8 mouse cellular contexts compared by ENCODE assay signal in genomic region chr2:33468466-33469097, GRCm38 (mm10). TPM values are rescaled to one million over a fixed set of nuclear protein-coding genes. Genes with fewer than 3 reads are reported as not detected.
A peak's percentile ranks its signal among the peaks of the same experiment; 100 is the strongest.
DNase-seq lines count a peak whose midpoint lies in the region; ATAC-seq lines count a peak whose summit lies in the region.

Zbtb43 (minus strand) TSS chr2:33468559.

- H3K27me3 ChIP-seq in intestine, embryonic 14.5 days (replicated peaks; ENCODE audit: control insufficient read depth, insufficient read depth, low read length): no peaks in the 10 kb centered on the region

- no peaks in the 10 kb centered on the region for H3K9me3 ChIP-seq in intestine, embryonic 14.5 days (ENCODE audit: control insufficient read depth, low read length)

- peak within 1 kb of the TSS; percentile 87 for H3K9ac ChIP-seq in intestine, embryonic 14.5 days (ENCODE audit: low read length)

- H3K4me2 ChIP-seq in intestine, embryonic 14.5 days (ENCODE audit: low read length): peak within 1 kb of the TSS; percentile 84

- peak; percentile 96 to 99 for DNase-seq in adrenal gland, adult (ENCODE audit: inconsistent age in 2 of 2, low spot score in 1 of 2)
- DNase-seq in embryo, embryonic 10.5 days (ENCODE audit: low spot score): peak; percentile 98
- DNase-seq in gastrocnemius, postnatal 25 days: peak; percentile 94
- peak; percentile 95 for DNase-seq in intestine, embryonic 14.5 days (ENCODE audit: low spot score)
- peak; percentile 96 for DNase-seq in left cerebral cortex, postnatal 14 days (ENCODE audit: low spot score in 2 of 2)
- peak; percentile 97 for DNase-seq in mesoderm, embryonic 11.5 days (ENCODE audit: low read depth, low spot score)
- DNase-seq in right cerebral cortex, postnatal 36 days (ENCODE audit: low spot score in 2 of 2): peak; percentile 90 to 93
- DNase-seq in yolk sac, embryonic 10.5 days (ENCODE audit: low spot score): peak; percentile 96

- 6% methylated on average over 36 of the region's 36 CpGs for WGBS in intestine, embryonic 14.5 days

- H3K4me1 ChIP-seq in intestine, embryonic 14.5 days (replicated peaks; ENCODE audit: control insufficient read depth, insufficient read depth, low read length): peaks cover 19% of the 10 kb centered on the region

- intact Hi-C loops in left cerebral cortex, postnatal 14 days (cut with DNase I): no loop called here

- peak within 1 kb of the TSS; percentile 64; the same call in 1 of the 2 replicates for H3K27ac ChIP-seq in intestine, embryonic 14.5 days (ENCODE audit: low read depth)

- H3K4me3 ChIP-seq in intestine, embryonic 14.5 days (ENCODE audit: low read depth, low read length): peak within 1 kb of the TSS; percentile 88

- 0 out of 2 replicates have a peak, but pooled peaks cover 6% of the 10 kb centered on the region for H3K36me3 ChIP-seq in intestine, embryonic 14.5 days (ENCODE audit: control insufficient read depth, insufficient read depth, low read length)

- peak; percentile 89 for ATAC-seq in intestine, embryonic 14.5 days (replicated peaks; ENCODE audit: low FRiP score, low TSS enrichment, low read depth)

RNA-seq across cellular contexts. Expression of gene Zbtb43, which starts in this region (rescaled TPM):
- 10 to 100 TPM; 11.8 to 13.1 TPM for total RNA-seq in gastrocnemius, postnatal 25 days (2021)
- 18.9 and 19.0 TPM in 2 replicates for polyA plus RNA-seq in intestine, embryonic 14.5 days (2014; fragmentation: Nextera tagmentation; extraction: Ambion mirVana)
- 10 to 100 TPM; 29.3 to 30.0 TPM for total RNA-seq in left cerebral cortex, postnatal 14 days (2021)

Comparison
In these comparisons a context has a peak if more than half of its experiments do, and no peak if none do; other contexts are left out.
1. Peak in every context shown above with its lines: DNase-seq, ATAC-seq, H3K4me3 ChIP-seq and H3K27ac ChIP-seq.